Mouse (Mus musculus): Measurements from ENCODE around the gene Chrnb4. TPM values are rescaled to one million over a fixed set of nuclear protein-coding genes. Genes with fewer than 3 reads are reported as not detected.

Chrnb4 gene
- polyA plus RNA-seq, 1 experiment from 2014 or later = 2.8 TPM

GRCm38 (mm10) chr9:55010588-55011350, 37.8 kb downstream of the Chrnb4 start:
- Histone ChIP-seq H3K36me3 (no peaks in the 10 kb centered on the region), H3K4me1 (no peaks in the 10 kb centered on the region), H3K27ac (no peak overlapping the region), H3K27me3 (no peaks in the 10 kb centered on the region), H3K4me3 (replicated peaks) (no peak overlapping the region), H3K4me2 (no peak overlapping the region), H3K9me3 (replicated peaks) (no peaks in the 10 kb centered on the region), H3K9ac (no peak overlapping the region)
- no peak for ATAC-seq (replicated peaks; ENCODE audit: low FRiP score)
- 33% methylated on average over 6 of the region's 6 CpGs for WGBS

GRCm38 (mm10) chr9:55009692-55010091, 38.9 kb downstream of the Chrnb4 start:
- no peak overlapping the region for H3K27ac ChIP-seq
- no peak overlapping the region for H3K4me2 ChIP-seq
- H3K27me3 ChIP-seq = 0 out of 2 replicates have a peak, but pooled peaks cover 2% of the 10 kb centered on the region
- no peaks in the 10 kb centered on the region for H3K4me1 ChIP-seq
- WGBS = 68% methylated on average over 2 of the region's 2 CpGs
- no peaks in the 10 kb centered on the region for H3K9me3 ChIP-seq (replicated peaks)
- H3K36me3 ChIP-seq = no peaks in the 10 kb centered on the region
- H3K9ac ChIP-seq = no peak overlapping the region
- no peak overlapping the region for H3K4me3 ChIP-seq (replicated peaks)
- ATAC-seq (replicated peaks; ENCODE audit: low FRiP score) = no peak

GRCm38 (mm10) chr9:55003609-55004008, 45.0 kb downstream of the Chrnb4 start:
- Histone ChIP-seq H3K4me2 (no peak overlapping the region), H3K36me3 (no peaks in the 10 kb centered on the region), H3K9ac (no peak overlapping the region), H3K27me3 (0 out of 2 replicates have a peak, but pooled peaks cover 2% of the 10 kb centered on the region), H3K4me1 (no peaks in the 10 kb centered on the region), H3K27ac (no peak overlapping the region), H3K9me3 (replicated peaks) (no peaks in the 10 kb centered on the region), H3K4me3 (replicated peaks) (no peak overlapping the region)
- WGBS = 83% methylated on average over 4 of the region's 4 CpGs
- ATAC-seq (replicated peaks; ENCODE audit: low FRiP score) = no peak

- Histone ChIP-seq H3K4me3 (replicated peaks) (no peak overlapping the region), H3K9ac (no peak overlapping the region), H3K9me3 (replicated peaks) (no peaks in the 10 kb centered on the region), H3K27me3 (0 out of 2 replicates have a peak, but pooled peaks cover 3% of the 10 kb centered on the region), H3K27ac (no peak overlapping the region), H3K36me3 (no peaks in the 10 kb centered on the region), H3K4me2 (no peak overlapping the region), H3K4me1 (no peaks in the 10 kb centered on the region)
- WGBS = 89% methylated on average over 3 of the region's 3 CpGs
- no peak for ATAC-seq (replicated peaks; ENCODE audit: low FRiP score)
These were observed 52.9 kb downstream of the Chrnb4 start for GRCm38 (mm10) chr9:54995645-54996044.

DNA sequence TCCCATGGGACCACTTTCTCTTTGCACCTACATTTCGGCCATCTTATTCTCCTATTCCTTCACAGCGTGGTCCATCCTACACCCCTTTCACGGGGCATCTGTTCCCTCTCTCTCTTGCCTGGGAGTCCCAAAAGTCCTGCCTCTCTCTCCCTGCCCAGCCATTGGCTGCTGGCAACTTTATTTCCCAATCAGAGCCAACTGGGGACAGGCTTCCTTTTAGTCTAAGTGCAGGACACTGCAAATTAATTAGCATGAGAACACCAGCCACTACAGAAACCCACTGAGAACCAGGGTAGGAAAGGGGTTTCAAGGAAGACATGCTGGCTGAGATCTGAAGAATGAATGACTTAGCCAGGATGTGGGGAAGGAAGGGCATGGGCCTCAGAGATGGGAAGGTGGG, 54.2 kb downstream of the Chrnb4 start:
- Histone ChIP-seq H3K4me1 (no peaks in the 10 kb centered on the region), H3K9me3 (replicated peaks) (no peaks in the 10 kb centered on the region), H3K36me3 (no peaks in the 10 kb centered on the region), H3K9ac (no peak overlapping the region), H3K4me2 (no peak overlapping the region), H3K4me3 (replicated peaks) (no peak overlapping the region), H3K27me3 (0 out of 2 replicates have a peak, but pooled peaks cover 3% of the 10 kb centered on the region), H3K27ac (no peak overlapping the region)
- WGBS = 46% methylated on average over 3 of the region's 3 CpGs
- no peak for ATAC-seq (replicated peaks; ENCODE audit: low FRiP score)

- 86% methylated on average over 3 of the region's 3 CpGs for WGBS
- H3K36me3 ChIP-seq = no peaks in the 10 kb centered on the region
- no peaks in the 10 kb centered on the region for H3K9me3 ChIP-seq (replicated peaks)
- no peak overlapping the region for H3K4me3 ChIP-seq (replicated peaks)
- no peak overlapping the region for H3K9ac ChIP-seq
- no peaks in the 10 kb centered on the region for H3K4me1 ChIP-seq
- no peak overlapping the region for H3K4me2 ChIP-seq
- ATAC-seq (replicated peaks; ENCODE audit: low FRiP score) = no peak
- no peak overlapping the region for H3K27ac ChIP-seq
- H3K27me3 ChIP-seq = 0 out of 2 replicates have a peak, but pooled peaks cover 4% of the 10 kb centered on the region
These were observed 58.2 kb downstream of the Chrnb4 start for GRCm38 (mm10) chr9:54990362-54990761.

- Histone ChIP-seq H3K4me3 (replicated peaks) (peak overlapping the region; percentile 60), H3K4me1 (peaks cover 19% of the 10 kb centered on the region), H3K9me3 (replicated peaks) (no peaks in the 10 kb centered on the region), H3K27ac (no peak overlapping the region), H3K36me3 (no peaks in the 10 kb centered on the region), H3K27me3 (peaks cover 63% of the 10 kb centered on the region), H3K4me2 (peak overlapping the region; percentile 96), H3K9ac (no peak overlapping the region)
- 5% methylated on average over 7 of the region's 7 CpGs for WGBS
- ATAC-seq (replicated peaks; ENCODE audit: low FRiP score) = no peak
These were observed 66.2 kb downstream of the Chrnb4 start for GRCm38 (mm10) chr9:54982401-54982800.

DNA sequence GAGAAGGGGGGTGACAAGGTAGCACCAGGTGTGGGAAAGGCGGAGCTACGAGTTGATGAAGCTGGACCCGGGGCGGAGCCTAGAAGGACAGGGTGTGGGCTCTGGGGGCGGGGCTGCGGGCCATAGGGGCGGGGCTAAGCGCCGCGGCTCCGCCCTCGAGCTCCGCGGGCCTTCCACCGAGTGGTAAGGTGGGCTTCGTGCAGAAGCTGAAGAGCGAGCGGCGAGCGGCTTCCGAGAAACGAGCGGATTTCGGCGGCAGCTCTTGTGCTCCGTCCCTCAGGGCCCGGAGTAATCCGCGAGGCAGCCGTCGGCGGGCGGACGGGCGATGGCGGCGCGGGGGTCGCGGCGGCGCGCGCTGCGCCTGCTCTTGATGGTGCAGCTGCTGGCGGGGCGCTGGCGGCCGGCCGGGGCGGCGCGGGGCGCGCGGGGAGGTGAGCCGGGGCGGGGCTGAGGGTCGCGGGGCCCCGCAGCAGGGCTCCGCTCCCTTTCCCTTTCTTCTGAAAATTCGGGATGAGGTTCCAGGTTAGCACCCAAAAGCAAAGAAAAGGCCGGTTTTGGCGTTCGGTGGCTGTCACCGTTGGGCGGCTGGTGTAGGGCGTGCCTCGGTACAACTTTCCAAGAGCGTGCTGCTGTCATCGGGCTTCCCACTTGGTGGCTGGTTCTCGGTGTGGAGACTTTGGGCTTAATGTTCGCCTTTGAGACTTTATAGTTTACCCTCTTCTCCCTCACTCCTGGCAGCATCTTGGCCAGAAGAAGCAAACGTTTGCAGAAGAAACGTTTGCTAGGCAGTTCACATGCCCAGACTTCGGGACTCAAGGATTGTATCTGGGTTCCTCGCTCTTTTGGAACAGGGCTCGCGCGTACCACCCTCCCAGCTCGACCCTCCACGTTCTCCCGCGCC, 67.0 kb downstream of the Chrnb4 start:
- H3K27ac ChIP-seq = no peak overlapping the region
- peak overlapping the region; percentile 60 for H3K4me3 ChIP-seq (replicated peaks)
- H3K9ac ChIP-seq = peak overlapping the region; percentile 43
- no peaks in the 10 kb centered on the region for H3K36me3 ChIP-seq
- H3K4me1 ChIP-seq = peaks cover 19% of the 10 kb centered on the region
- H3K27me3 ChIP-seq = peaks cover 63% of the 10 kb centered on the region
- 1% methylated on average over 83 of the region's 85 CpGs for WGBS
- no peaks in the 10 kb centered on the region for H3K9me3 ChIP-seq (replicated peaks)
- peak; percentile 92 for ATAC-seq (replicated peaks; ENCODE audit: low FRiP score)
- H3K4me2 ChIP-seq = peak overlapping the region; percentile 96

- H3K27ac ChIP-seq = no peak within 1 kb of the TSS
- 74% methylated on average over 8 of the region's 8 CpGs for WGBS
- H3K27me3 ChIP-seq = peaks cover 65% of the 10 kb centered on the region
- H3K4me2 ChIP-seq = peak within 1 kb of the TSS; percentile 96
- peak within 1 kb of the TSS; percentile 43 for H3K9ac ChIP-seq
- H3K9me3 ChIP-seq (replicated peaks) = no peaks in the 10 kb centered on the region
- no peak for ATAC-seq (replicated peaks; ENCODE audit: low FRiP score)
- peaks cover 19% of the 10 kb centered on the region for H3K4me1 ChIP-seq
- peak within 1 kb of the TSS; percentile 60 for H3K4me3 ChIP-seq (replicated peaks)
- H3K36me3 ChIP-seq = no peaks in the 10 kb centered on the region
These were observed 67.9 kb downstream of the Chrnb4 start, which contains the start of gene Chrna5 for GRCm38 (mm10) chr9:54980674-54981073. Gene Chrna5 (plus strand): TSS chr9:54980880.

Other genes with a start within 250 kb of the Chrnb4 start
- 34.8 and 37.0 TPM in 2 replicates for gene Ireb2, start 185.0 kb downstream of the Chrnb4 start, polyA plus RNA-seq (2015; fragmentation: Nextera tagmentation; extraction: Ambion mirVana)
- 9.0 and 9.5 TPM in 2 replicates for gene Hykk, start 131.5 kb downstream of the Chrnb4 start, polyA plus RNA-seq (2015; fragmentation: Nextera tagmentation; extraction: Ambion mirVana)
- gene Psma4, start 98.0 kb downstream of the Chrnb4 start, polyA plus RNA-seq (2015; fragmentation: Nextera tagmentation; extraction: Ambion mirVana) = 317 and 331 TPM in 2 replicates
- gene AY074887, start 97.8 kb downstream of the Chrnb4 start, polyA plus RNA-seq (2015; fragmentation: Nextera tagmentation; extraction: Ambion mirVana) = 1.4 TPM in 2 replicates
- 1.0 and 1.1 TPM in 2 replicates for gene Chrna5, start 67.9 kb downstream of the Chrnb4 start, polyA plus RNA-seq (2015; fragmentation: Nextera tagmentation; extraction: Ambion mirVana)
- gene Chrna3, start 22.2 kb downstream of the Chrnb4 start, polyA plus RNA-seq (2015; fragmentation: Nextera tagmentation; extraction: Ambion mirVana) = 1.0 and 1.6 TPM in 2 replicates
- 30.2 and 33.7 TPM in 2 replicates for gene Ube2q2, start 100.1 kb upstream of the Chrnb4 start, polyA plus RNA-seq (2015; fragmentation: Nextera tagmentation; extraction: Ambion mirVana)
- gene Fbxo22, start 160.1 kb upstream of the Chrnb4 start, polyA plus RNA-seq (2015; fragmentation: Nextera tagmentation; extraction: Ambion mirVana) = 69.5 and 69.6 TPM in 2 replicates